Mouse (Mus musculus) myocyte (in vitro differentiated cells): ENCODE measurements around the gene Parl.

Experiments used
- CEBPB ChIP-seq: IDR thresholded peaks from 2 replicates; pipeline ENCODE4 v1.6.1; 2011; ENCODE audit warnings: mild to moderate bottlenecking, moderate library complexity; ENCODE audit not compliant: poor library complexity, insufficient read depth, severe bottlenecking
- E2F4 ChIP-seq: IDR thresholded peaks from one replicate; pipeline ENCODE4 v1.6.1; 2011; ENCODE audit warnings: mild to moderate bottlenecking, control low read depth, moderate library complexity; ENCODE audit not compliant: insufficient read depth
- MAX ChIP-seq: IDR thresholded peaks from one replicate; pipeline ENCODE4 v1.6.1; 2011; ENCODE audit warnings: low read depth, mild to moderate bottlenecking, control low read depth
- MYOD1 ChIP-seq, 3 experiments: IDR thresholded peaks; one replicate each; pipeline ENCODE4 v1.6.1; 2011; ENCODE audit warnings: control low read depth in 2 of 3, low read depth in 2 of 3, mild to moderate bottlenecking in 2 of 3, moderate library complexity in 1 of 3; ENCODE audit not compliant: insufficient read length in 2 of 3, control insufficient read depth in 1 of 3
- POLR2A ChIP-seq: IDR thresholded peaks from one replicate; pipeline ENCODE4 v1.6.1; 2011; ENCODE audit warnings: low read depth, mild to moderate bottlenecking, control low read depth, moderate library complexity; ENCODE audit not compliant: insufficient read length
- SRF ChIP-seq: IDR thresholded peaks from one replicate; pipeline ENCODE4 v1.6.1; 2011; ENCODE audit warnings: low read depth; ENCODE audit not compliant: control insufficient read depth, insufficient read length
- TCF12 ChIP-seq: IDR thresholded peaks from one replicate; pipeline ENCODE4 v1.6.1; 2011; ENCODE audit warnings: mild to moderate bottlenecking, control low read depth; ENCODE audit not compliant: poor library complexity, insufficient read depth, severe bottlenecking
- TCF3 ChIP-seq: IDR thresholded peaks from one replicate; pipeline ENCODE4 v1.6.1; 2011; ENCODE audit warnings: low read depth, control low read depth; ENCODE audit not compliant: insufficient read length
- USF1 ChIP-seq: IDR thresholded peaks from one replicate; pipeline ENCODE4 v1.6.1; 2011; ENCODE audit warnings: low read depth, mild to moderate bottlenecking, control low read depth, moderate library complexity

DNA sequence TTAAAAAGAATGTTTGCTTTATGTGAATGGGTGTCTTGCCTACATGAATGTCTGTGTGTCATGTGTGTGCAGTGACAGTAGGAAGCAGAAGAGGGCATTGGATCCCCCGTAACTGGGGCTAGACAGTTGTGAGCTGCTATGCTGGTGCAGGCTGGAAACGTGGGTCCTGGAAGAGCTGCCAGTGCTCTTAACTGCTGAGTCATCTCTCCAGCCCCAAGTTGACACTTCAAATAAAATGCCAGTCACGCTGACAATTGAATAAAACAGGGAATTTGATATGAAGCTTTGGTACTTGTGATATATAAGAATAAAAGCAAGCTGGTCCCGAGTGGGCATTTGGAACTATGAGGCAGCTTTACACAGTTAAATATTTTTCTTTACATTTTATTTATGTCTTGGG, 21.9 kb downstream of the Parl start:
- TF ChIP-seq POLR2A (no peak), TCF3 (no peak), E2F4 (no peak), MAX (no peak), SRF (no peak), USF1 (no peak), CEBPB (no peak), MYOD1 (IDR thresholded peaks at IDR 0.05; ENCODE audit: control insufficient read depth in 1 of 3, insufficient read length in 2 of 3, low read depth in 2 of 3) (no peak), TCF12 (no peak)
